Mouse (Mus musculus) intestine, postnatal 0 days (tissue): ENCODE measurements around the gene Zfp935. TPM values are rescaled to one million over a fixed set of nuclear protein-coding genes. Genes with fewer than 3 reads are reported as not detected.
A peak's percentile ranks its signal among the peaks of the same experiment; 100 is the strongest.
"Not testable (repeated sequence)": the region's sequence is repeated elsewhere in the genome, so short reads cannot be mapped to it uniquely, and the experiment has no call there.

Experiments
- ATAC-seq: fragments of 200-750 bp; cut with Nextera tagmentation; 2 replicates; pipeline ENCODE4 v1.8.0; 2017; ENCODE audit warnings: mild to moderate bottlenecking, moderate TSS enrichment, moderate library complexity
- H3K27ac ChIP-seq: fragments of 300-500 bp; sonication (generic); 2 replicates; pipeline ENCODE4 v1.5.1; 2014; ENCODE audit warnings: mild to moderate bottlenecking, low read depth, low read length, moderate library complexity
- H3K27me3 ChIP-seq: fragments of 300-500 bp; sonication (generic); replicated peaks from 2 replicates; pipeline ENCODE4 v1.6.1; 2014; ENCODE audit warnings: low read length, mixed read lengths; ENCODE audit not compliant: control insufficient read depth, insufficient read depth
- H3K36me3 ChIP-seq: fragments of 300-500 bp; sonication (generic); 2 replicates; pipeline ENCODE4 v1.6.1; 2014; ENCODE audit warnings: mild to moderate bottlenecking, moderate library complexity; ENCODE audit not compliant: control insufficient read depth, insufficient read depth
- H3K4me1 ChIP-seq: fragments of 300-500 bp; sonication (generic); replicated peaks from 2 replicates; pipeline ENCODE4 v1.6.1; 2014; ENCODE audit warnings: antibody characterized with exemption, low read length, mixed read lengths; ENCODE audit not compliant: control insufficient read depth, insufficient read depth
- H3K4me2 ChIP-seq: fragments of 300-500 bp; sonication (generic); replicated peaks from 2 replicates; pipeline ENCODE4 v1.6.1; 2014; ENCODE audit warnings: low read depth, mild to moderate bottlenecking, moderate library complexity
- H3K4me3 ChIP-seq: fragments of 300-500 bp; sonication (generic); 2 replicates; pipeline ENCODE4 v1.5.1; 2014; ENCODE audit warnings: low read depth, low read length
- H3K9ac ChIP-seq: fragments of 300-500 bp; sonication (generic); 2 replicates; pipeline ENCODE4 v1.6.1; 2014; ENCODE audit warnings: mild to moderate bottlenecking, low read depth, low read length
- H3K9me3 ChIP-seq: fragments of 300-500 bp; sonication (generic); 2 replicates; pipeline ENCODE4 v1.6.1; 2016; ENCODE audit warnings: mixed run types; ENCODE audit not compliant: control insufficient read depth
- CTCF ChIP-seq: sonication (generic); IDR thresholded peaks from 2 replicates; pipeline ENCODE4 v1.5.1; 2016; ENCODE audit warnings: low read depth, mild to moderate bottlenecking, control low read depth, antibody characterized with exemption, moderate library complexity
- WGBS: fragments of 180-500 bp; shearing (Covaris S2); extraction: QIAGEN DNeasy Blood & Tissue Kit; methylation state at CpG from one replicate; pipeline ENCODE4 v1.1.7; 2014; 5-methylcytosine and 5-hydroxymethylcytosine counted together
- microRNA-seq: library from miRNA; unstranded; fragments of <30 nt; microRNA quantifications from one replicate; pipeline ENCODE4, GENCODE M21; 2016
- polyA plus RNA-seq: library from polyadenylated mRNA; unstranded; fragments of >200 nt; fragmentation: Nextera tagmentation; extraction: Ambion mirVana; gene quantifications from 2 replicates; pipeline ENCODE4 v1.2.1, GENCODE M21; 2015

Zfp935 gene
- polyA plus RNA-seq, 1 experiment from 2014 or later = 0.21 TPM

DNA sequence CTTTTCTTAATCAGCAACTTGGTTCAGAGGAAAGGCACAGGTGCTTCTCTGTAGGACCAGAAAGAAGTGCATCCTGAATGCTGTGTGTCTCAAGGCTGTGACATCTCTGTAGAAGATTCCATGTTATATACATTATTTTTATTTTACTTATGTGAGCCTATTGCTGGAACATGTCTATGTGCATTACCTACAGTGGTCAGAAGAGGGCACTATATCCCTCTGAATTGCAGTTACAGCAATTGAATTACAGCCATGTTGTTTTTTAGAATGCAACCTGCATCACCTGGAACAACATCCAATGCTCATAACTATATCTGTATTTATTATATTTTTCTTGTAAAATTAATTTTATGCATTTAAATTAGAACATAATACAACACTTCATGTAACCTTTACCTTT, 88.4 kb downstream of the Zfp935 start:
- not testable (repeated sequence) for ATAC-seq, H3K4me3 ChIP-seq, H3K27ac ChIP-seq, H3K9me3 ChIP-seq, H3K9ac ChIP-seq, H3K4me1 ChIP-seq, H3K27me3 ChIP-seq, H3K36me3 ChIP-seq, H3K4me2 ChIP-seq
- TF ChIP-seq CTCF = peak; percentile 70

GRCm38 (mm10) chr13:62466424-62467334, 91.6 kb downstream of the Zfp935 start, which contains the start of gene Gm49359:
Gene Gm49359, minus strand, starts transcription at chr13:62466832.
- H3K4me1 ChIP-seq, H3K36me3 ChIP-seq, H3K27me3 ChIP-seq, H3K9me3 ChIP-seq: not testable (repeated sequence)
- Histone ChIP-seq H3K4me3 (peak within 1 kb of the TSS; percentile 65), H3K9ac (peak within 1 kb of the TSS; percentile 60), H3K27ac (peak within 1 kb of the TSS; percentile 74), H3K4me2 (peak within 1 kb of the TSS; percentile 52)
- WGBS = 2% methylated on average over 27 of the region's 28 CpGs
- ATAC-seq = peak; percentile 100

Small RNA genes within 50 kb of the gene (microRNA-seq; reads per million reads assigned to microRNA genes)
- not detected for gene Gm22256

Other genes starting within 250 kb of the Zfp935 start
- 1.3 and 2.0 TPM in 2 replicates for gene Gm3604, start 175.3 kb downstream of the Zfp935 start, polyA plus RNA-seq
- 2.6 and 4.0 TPM in 2 replicates for gene Gm49359, start 91.7 kb downstream of the Zfp935 start, polyA plus RNA-seq
- 6.2 and 6.4 TPM in 2 replicates for gene Zfp934, start 12.7 kb upstream of the Zfp935 start, polyA plus RNA-seq
- gene 6720489N17Rik, start 65.7 kb upstream of the Zfp935 start, polyA plus RNA-seq = 1.7 and 2.8 TPM in 2 replicates
- gene Platr25, start 202.2 kb upstream of the Zfp935 start, polyA plus RNA-seq = 5.6 and 6.4 TPM in 2 replicates
- gene Gm5141, start 227.3 kb upstream of the Zfp935 start, polyA plus RNA-seq = 1.2 and 1.7 TPM in 2 replicates